In genomic region chr11:75159564-75159963, GRCm38 (mm10) we compare ENCODE assay signal across 10 mouse cellular contexts. TPM values are rescaled to one million over a fixed set of nuclear protein-coding genes. Genes with fewer than 3 reads are reported as not detected.
DNase-seq lines count a peak whose midpoint lies in the region; ATAC-seq and TF ChIP-seq lines count a peak whose summit lies in the region.
"Had no signal": no experiment of that assay in that cellular context is flagged by ENCODE, and none has a peak within 500 bp of the region (broad histone marks: within the 10 kb centered on the region; RNA-seq: fewer than 3 reads in every experiment).

No protein-coding gene starts in this region.

- no peak overlapping the region for H3K9ac ChIP-seq in liver, postnatal 0 days (replicated peaks)
- no peak overlapping the region for H3K9ac ChIP-seq in liver, embryonic 11.5 days (ENCODE audit: low read depth, low read length)
- no peak overlapping the region for H3K9ac ChIP-seq in intestine, postnatal 0 days (ENCODE audit: low read depth, low read length)
- no peak overlapping the region for H3K9ac ChIP-seq in stomach, embryonic 14.5 days (replicated peaks; ENCODE audit: low read depth, low read length)
- H3K9ac ChIP-seq in forebrain, embryonic 13.5 days = no peak overlapping the region
- H3K9ac ChIP-seq: heart, embryonic 13.5 days; midbrain, embryonic 12.5 days had no signal

- peak; percentile 68 for TF ChIP-seq CTCF in liver, postnatal 0 days (IDR thresholded peaks at IDR 0.05; ENCODE audit: low read depth)
- peak; percentile 77 for TF ChIP-seq CTCF in intestine, postnatal 0 days (IDR thresholded peaks at IDR 0.05; ENCODE audit: low read depth)

- ATAC-seq in liver, postnatal 0 days = no peak
- ATAC-seq in liver, embryonic 11.5 days (replicated peaks; ENCODE audit: low FRiP score) = no peak
- no peak for ATAC-seq in intestine, postnatal 0 days
- ATAC-seq in stomach, embryonic 14.5 days (ENCODE audit: insufficient number of reproducible peaks, insufficient read depth, low FRiP score, low read depth) = no peak
- no peak for ATAC-seq in activated CD4-positive, CD25-positive, alpha-beta regulatory T cell, adult 4 months
- ATAC-seq in erythroid progenitor cell, adult 5-6 weeks (replicated peaks; ENCODE audit: low FRiP score, poor library complexity, severe bottlenecking) = no peak
- no peak for ATAC-seq in forebrain, embryonic 13.5 days

- H3K4me3 ChIP-seq in liver, postnatal 0 days (ENCODE audit: low read depth, low read length) = no peak overlapping the region
- H3K4me3 ChIP-seq in liver, embryonic 11.5 days (ENCODE audit: low read depth, low read length) = no peak overlapping the region
- no peak overlapping the region for H3K4me3 ChIP-seq in intestine, postnatal 0 days (ENCODE audit: low read depth, low read length)
- no peak overlapping the region for H3K4me3 ChIP-seq in stomach, embryonic 14.5 days (ENCODE audit: low read depth, low read length)
- H3K4me3 ChIP-seq in forebrain, embryonic 13.5 days = no peak overlapping the region
- H3K4me3 ChIP-seq: heart, embryonic 13.5 days; midbrain, embryonic 12.5 days had no signal

- peaks cover 21% of the 10 kb centered on the region for H3K36me3 ChIP-seq in liver, postnatal 0 days (replicated peaks; ENCODE audit: insufficient read depth, low read length)
- H3K36me3 ChIP-seq in liver, embryonic 11.5 days (ENCODE audit: control insufficient read depth, insufficient read depth, low read length) = peaks cover 4% of the 10 kb centered on the region; the same call in 1 of the 2 replicates
- peaks cover 43% of the 10 kb centered on the region for H3K36me3 ChIP-seq in intestine, postnatal 0 days (ENCODE audit: control insufficient read depth, insufficient read depth)
- peaks cover 39% of the 10 kb centered on the region for H3K36me3 ChIP-seq in stomach, embryonic 14.5 days (ENCODE audit: control insufficient read depth, insufficient read depth, low read length)
- peaks cover 63% of the 10 kb centered on the region for H3K36me3 ChIP-seq in forebrain, embryonic 13.5 days (ENCODE audit: poor library complexity, severe bottlenecking)

- TF ChIP-seq EP300 in liver, postnatal 0 days (IDR thresholded peaks at IDR 0.05; ENCODE audit: low read depth) = no peak

- 53% methylated on average over 2 of the region's 2 CpGs for WGBS in liver, postnatal 0 days (ENCODE audit: insufficient replicate concordance)
- WGBS in liver, embryonic 11.5 days = 50% methylated on average over 2 of the region's 2 CpGs
- 44% methylated on average over 2 of the region's 2 CpGs for WGBS in intestine, postnatal 0 days
- 44% methylated on average over 2 of the region's 2 CpGs for WGBS in stomach, embryonic 14.5 days
- WGBS in forebrain, embryonic 13.5 days = 66% methylated on average over 2 of the region's 2 CpGs

- peaks cover 18% of the 10 kb centered on the region for H3K4me1 ChIP-seq in liver, postnatal 0 days (ENCODE audit: insufficient read depth)
- H3K4me1 ChIP-seq in liver, embryonic 11.5 days (replicated peaks; ENCODE audit: control insufficient read depth, insufficient read depth, low read length) = peaks cover 6% of the 10 kb centered on the region
- no peaks in the 10 kb centered on the region for H3K4me1 ChIP-seq in intestine, postnatal 0 days (replicated peaks; ENCODE audit: control insufficient read depth, insufficient read depth, low read length)
- peaks cover 59% of the 10 kb centered on the region for H3K4me1 ChIP-seq in stomach, embryonic 14.5 days (ENCODE audit: control insufficient read depth, insufficient read depth, low read length)
- H3K4me1 ChIP-seq in forebrain, embryonic 13.5 days = no peaks in the 10 kb centered on the region
- H3K4me1 ChIP-seq: midbrain, embryonic 12.5 days had no signal

- H3K4me2 ChIP-seq in liver, postnatal 0 days (ENCODE audit: low read depth, low read length) = no peak overlapping the region
- no peak overlapping the region for H3K4me2 ChIP-seq in liver, embryonic 11.5 days
- no peak overlapping the region for H3K4me2 ChIP-seq in intestine, postnatal 0 days (replicated peaks; ENCODE audit: low read depth)
- H3K4me2 ChIP-seq in stomach, embryonic 14.5 days (replicated peaks; ENCODE audit: low read depth, low read length) = no peak overlapping the region
- H3K4me2 ChIP-seq in forebrain, embryonic 13.5 days = no peak overlapping the region
- H3K4me2 ChIP-seq: heart, embryonic 13.5 days; midbrain, embryonic 12.5 days had no signal

- peak; percentile 57 for DNase-seq in liver, postnatal 0 days
- no peak for DNase-seq in liver, embryonic 11.5 days (ENCODE audit: low spot score)
- DNase-seq in adrenal gland, postnatal 36 days = peak; percentile 54 to 80

- H3K27ac ChIP-seq in liver, postnatal 0 days (ENCODE audit: low read depth) = no peak overlapping the region
- no peak overlapping the region for H3K27ac ChIP-seq in liver, embryonic 11.5 days (ENCODE audit: low read depth, low read length)
- no peak overlapping the region; the same call in 1 of the 2 replicates for H3K27ac ChIP-seq in intestine, postnatal 0 days (ENCODE audit: low read depth, low read length)
- 0 out of 2 replicates have a peak overlapping the region, but pooled peaks have one; percentile 98 for H3K27ac ChIP-seq in stomach, embryonic 14.5 days (ENCODE audit: low read length)
- H3K27ac ChIP-seq in forebrain, embryonic 13.5 days = no peak overlapping the region
- H3K27ac ChIP-seq: midbrain, embryonic 12.5 days had no signal

- no peaks in the 10 kb centered on the region for H3K9me3 ChIP-seq in liver, postnatal 0 days (ENCODE audit: low read length)
- no peaks in the 10 kb centered on the region for H3K9me3 ChIP-seq in liver, embryonic 11.5 days (ENCODE audit: control insufficient read depth, low read length)
- no peaks in the 10 kb centered on the region for H3K9me3 ChIP-seq in intestine, postnatal 0 days (ENCODE audit: control insufficient read depth)
- no peaks in the 10 kb centered on the region for H3K9me3 ChIP-seq in stomach, embryonic 14.5 days (ENCODE audit: control insufficient read depth, low read depth, low read length)
- no peaks in the 10 kb centered on the region for H3K9me3 ChIP-seq in forebrain, embryonic 13.5 days (replicated peaks)
- H3K9me3 ChIP-seq: heart, embryonic 13.5 days; midbrain, embryonic 12.5 days had no signal

- peaks cover 4% of the 10 kb centered on the region for H3K27me3 ChIP-seq in liver, postnatal 0 days (ENCODE audit: insufficient read depth, low read length)
- H3K27me3 ChIP-seq in liver, embryonic 11.5 days (replicated peaks; ENCODE audit: control insufficient read depth, insufficient read depth, low read length) = peaks cover 2% of the 10 kb centered on the region
- H3K27me3 ChIP-seq in intestine, postnatal 0 days (replicated peaks; ENCODE audit: control insufficient read depth, insufficient read depth, low read length) = no peaks in the 10 kb centered on the region
- no peaks in the 10 kb centered on the region for H3K27me3 ChIP-seq in stomach, embryonic 14.5 days (ENCODE audit: control insufficient read depth, insufficient read depth, low read length)
- peaks cover 20% of the 10 kb centered on the region for H3K27me3 ChIP-seq in forebrain, embryonic 13.5 days

RNA-seq across cellular contexts. Expression of gene Hic1, which starts 9.8 kb away (rescaled TPM):
- polyA plus RNA-seq in liver, postnatal 0 days (2015; fragmentation: Nextera tagmentation; extraction: Ambion mirVana) = 1.1 and 1.5 TPM in 2 replicates
- polyA plus RNA-seq in liver, embryonic 11.5 days (2014; fragmentation: Nextera tagmentation; extraction: Ambion mirVana) = 2.7 and 3.2 TPM in 2 replicates
- 1 to 10 TPM; 8.3 to 9.0 TPM for total RNA-seq in adrenal gland, postnatal 36 days (2021)
- 8.6 and 8.8 TPM in 2 replicates for polyA plus RNA-seq in intestine, postnatal 0 days (2015; fragmentation: Nextera tagmentation; extraction: Ambion mirVana)
- 13.8 and 16.9 TPM in 2 replicates for polyA plus RNA-seq in stomach, embryonic 14.5 days (2014; fragmentation: Nextera tagmentation; extraction: Ambion mirVana)
- under 1 TPM in 1 of 2 experiments, not detected in 1; 0.38 TPM for polyA plus RNA-seq in activated CD4-positive, CD25-positive, alpha-beta regulatory T cell, adult 4 months (2017; shearing (Covaris generic))
- not detected in 2 replicates for total RNA-seq in erythroid progenitor cell, adult 5-6 weeks (2015; ENCODE audit: low replicate concordance)
- total RNA-seq in erythroid progenitor cell, adult 5-6 weeks (2017; ENCODE audit: low replicate concordance) = not detected in 2 replicates
- polyA plus RNA-seq in forebrain, embryonic 13.5 days (2015; fragmentation: Nextera tagmentation; extraction: Ambion mirVana) = 1.2 and 1.5 TPM in 2 replicates

RNA-seq across cellular contexts. Expression of gene Ovca2, which starts 19.1 kb away (rescaled TPM):
- polyA plus RNA-seq in liver, postnatal 0 days (2015; fragmentation: Nextera tagmentation; extraction: Ambion mirVana) = 12.4 and 13.6 TPM in 2 replicates
- 24.9 and 32.1 TPM in 2 replicates for polyA plus RNA-seq in liver, embryonic 11.5 days (2014; fragmentation: Nextera tagmentation; extraction: Ambion mirVana)
- 10 to 100 TPM; 20.7 to 22.4 TPM for total RNA-seq in adrenal gland, postnatal 36 days (2021)
- polyA plus RNA-seq in intestine, postnatal 0 days (2015; fragmentation: Nextera tagmentation; extraction: Ambion mirVana) = 21.6 and 22.4 TPM in 2 replicates
- 26.7 and 29.1 TPM in 2 replicates for polyA plus RNA-seq in stomach, embryonic 14.5 days (2014; fragmentation: Nextera tagmentation; extraction: Ambion mirVana)
- polyA plus RNA-seq in activated CD4-positive, CD25-positive, alpha-beta regulatory T cell, adult 4 months (2017; shearing (Covaris generic)) = 10 to 100 TPM; 28.4 to 32.8 TPM
- 4.2 and 15.1 TPM in 2 replicates for total RNA-seq in erythroid progenitor cell, adult 5-6 weeks (2015; ENCODE audit: low replicate concordance)
- 1.9 and 4.2 TPM in 2 replicates for total RNA-seq in erythroid progenitor cell, adult 5-6 weeks (2017; ENCODE audit: low replicate concordance)
- 22.8 and 25.1 TPM in 2 replicates for polyA plus RNA-seq in forebrain, embryonic 13.5 days (2015; fragmentation: Nextera tagmentation; extraction: Ambion mirVana)

RNA-seq across cellular contexts. Expression of gene Dph1, which starts 31.5 kb away (rescaled TPM):
- polyA plus RNA-seq in liver, postnatal 0 days (2015; fragmentation: Nextera tagmentation; extraction: Ambion mirVana) = 10.9 and 13.0 TPM in 2 replicates
- 30.3 and 34.0 TPM in 2 replicates for polyA plus RNA-seq in liver, embryonic 11.5 days (2014; fragmentation: Nextera tagmentation; extraction: Ambion mirVana)
- 10 to 100 TPM; 29.8 to 30.6 TPM for total RNA-seq in adrenal gland, postnatal 36 days (2021)
- polyA plus RNA-seq in intestine, postnatal 0 days (2015; fragmentation: Nextera tagmentation; extraction: Ambion mirVana) = 11.3 and 12.3 TPM in 2 replicates
- polyA plus RNA-seq in stomach, embryonic 14.5 days (2014; fragmentation: Nextera tagmentation; extraction: Ambion mirVana) = 20.1 and 20.5 TPM in 2 replicates
- 1 to 10 TPM; 8.3 to 9.6 TPM for polyA plus RNA-seq in activated CD4-positive, CD25-positive, alpha-beta regulatory T cell, adult 4 months (2017; shearing (Covaris generic))
- total RNA-seq in erythroid progenitor cell, adult 5-6 weeks (2015; ENCODE audit: low replicate concordance) = not detected in 2 replicates
- 1.1 and 6.3 TPM in 2 replicates for total RNA-seq in erythroid progenitor cell, adult 5-6 weeks (2017; ENCODE audit: low replicate concordance)
- 13.9 and 15.8 TPM in 2 replicates for polyA plus RNA-seq in forebrain, embryonic 13.5 days (2015; fragmentation: Nextera tagmentation; extraction: Ambion mirVana)

RNA-seq across cellular contexts. Expression of gene Rtn4rl1, which starts 34.0 kb away (rescaled TPM):
- polyA plus RNA-seq in liver, postnatal 0 days (2015; fragmentation: Nextera tagmentation; extraction: Ambion mirVana) = 1.5 and 2.0 TPM in 2 replicates
- 1.7 and 2.9 TPM in 2 replicates for polyA plus RNA-seq in liver, embryonic 11.5 days (2014; fragmentation: Nextera tagmentation; extraction: Ambion mirVana)
- 10 to 100 TPM; 37.3 to 53.0 TPM for total RNA-seq in adrenal gland, postnatal 36 days (2021)
- 1.5 and 1.8 TPM in 2 replicates for polyA plus RNA-seq in intestine, postnatal 0 days (2015; fragmentation: Nextera tagmentation; extraction: Ambion mirVana)
- 0.88 and 1.7 TPM in 2 replicates for polyA plus RNA-seq in stomach, embryonic 14.5 days (2014; fragmentation: Nextera tagmentation; extraction: Ambion mirVana)
- polyA plus RNA-seq in activated CD4-positive, CD25-positive, alpha-beta regulatory T cell, adult 4 months (2017; shearing (Covaris generic)) = 1 to 10 TPM; 1.6 to 1.8 TPM
- 0.42 and 1.1 TPM in 2 replicates for total RNA-seq in erythroid progenitor cell, adult 5-6 weeks (2015; ENCODE audit: low replicate concordance)
- not detected in 2 replicates for total RNA-seq in erythroid progenitor cell, adult 5-6 weeks (2017; ENCODE audit: low replicate concordance)
- 2.2 and 2.6 TPM in 2 replicates for polyA plus RNA-seq in forebrain, embryonic 13.5 days (2015; fragmentation: Nextera tagmentation; extraction: Ambion mirVana)
